Mouse (Mus musculus) urinary bladder, adult 2 months (tissue): ENCODE results near the gene Catsperg1. TPM values are rescaled to one million over a fixed set of nuclear protein-coding genes. Genes with fewer than 3 reads are reported as not detected.
"Not testable (repeated sequence)": the region's sequence is repeated elsewhere in the genome, so short reads cannot be mapped to it uniquely, and the experiment has no call there.

Experiments used
- DNase-seq: peaks from one replicate; pipeline ENCODE4 v3.0.0; 2022; ENCODE audit warnings: low spot score
- polyA plus RNA-seq: library from polyadenylated mRNA; depleted of rRNA; stranded (reverse); fragments of >200 nt; gene quantifications from 2 replicates; pipeline ENCODE4 v1.2.3, GENCODE M21; 2012

Gene Catsperg1
- polyA plus RNA-seq, 1 experiment: 6.7 TPM

DNA sequence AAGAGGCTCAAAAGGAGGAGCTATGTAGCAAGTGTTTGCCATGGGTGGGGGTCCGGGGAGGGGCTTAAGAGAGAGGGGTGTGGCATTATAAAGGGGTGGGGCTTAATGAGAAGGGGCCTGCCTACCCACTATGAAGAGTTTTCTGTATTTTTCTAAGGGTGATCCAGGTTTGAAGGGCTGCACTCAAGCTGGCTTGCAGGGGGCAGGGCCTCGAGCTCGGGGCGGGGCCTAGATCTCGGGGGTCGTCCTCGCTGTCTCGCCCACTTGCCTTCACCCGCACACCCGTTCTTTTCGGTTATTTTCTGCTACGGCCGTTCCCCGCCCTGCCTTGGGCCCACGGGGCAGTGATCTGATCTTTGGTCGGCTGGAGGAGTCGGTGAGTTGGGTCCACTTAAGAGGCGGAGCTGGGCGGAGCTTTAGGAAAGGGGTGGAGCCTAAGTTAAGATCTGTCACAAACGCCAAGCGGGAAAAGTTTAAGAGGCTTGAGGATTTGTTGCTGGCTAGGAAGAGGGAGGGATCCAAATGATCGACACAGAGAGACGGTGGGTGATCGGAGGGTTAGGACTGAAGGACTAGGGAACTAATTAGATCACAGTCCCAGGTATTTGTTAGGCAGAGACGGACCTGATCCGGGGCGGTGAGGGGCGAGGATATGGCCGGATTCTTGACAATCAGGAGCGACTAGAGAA is 43.6 kb downstream of the Catsperg1 start, which contains the start of the genes Ggn and Spred3:
TSS of gene Ggn (plus strand) at position 145 of the 689 bp plus-strand sequence.
TSS of gene Spred3 (minus strand) at position 346 of the 689 bp plus-strand sequence.
- peak; percentile 56 for DNase-seq

DNA sequence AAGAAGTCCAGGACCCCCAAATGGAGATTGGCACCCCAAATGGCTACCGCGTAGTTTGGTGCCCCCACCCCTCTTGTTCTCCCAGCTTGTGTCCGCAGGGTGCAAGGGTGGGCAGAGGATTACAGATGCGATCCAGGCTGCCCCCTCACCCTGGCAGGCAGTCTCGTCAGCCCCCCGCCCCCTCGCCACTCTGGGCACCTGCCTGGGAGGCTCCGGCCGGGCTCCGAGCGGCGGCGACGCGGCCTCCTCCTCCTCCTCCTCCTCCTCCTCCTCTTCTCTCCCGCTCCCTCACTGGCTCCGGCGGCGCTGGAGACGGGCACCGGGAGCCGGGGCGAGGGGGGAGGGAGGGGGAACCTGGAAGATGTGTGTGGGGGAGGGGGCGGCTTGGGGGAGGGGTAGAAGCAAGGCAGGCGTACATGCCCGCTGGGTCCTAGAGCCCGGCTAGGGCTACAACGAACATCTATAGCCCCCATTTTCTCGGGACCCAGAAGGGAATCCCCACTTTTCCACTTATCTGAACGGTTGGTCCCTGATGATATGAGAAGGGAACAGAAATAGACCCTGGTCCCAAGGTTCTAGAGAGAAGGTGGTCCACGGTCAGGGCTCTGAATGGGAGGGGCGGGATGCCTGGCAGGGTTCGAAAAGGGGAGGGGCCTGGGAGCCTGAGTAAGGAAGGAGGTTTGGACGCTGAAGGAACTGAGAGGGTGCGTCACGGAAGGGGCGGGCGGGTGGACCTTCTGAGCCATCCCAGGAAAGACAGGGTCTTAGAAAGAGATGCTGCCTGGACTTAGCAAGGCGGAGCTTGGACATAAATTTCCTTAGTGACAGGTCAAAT is 44.4 kb downstream of the Catsperg1 start:
- peak; percentile 42 for DNase-seq

DNA sequence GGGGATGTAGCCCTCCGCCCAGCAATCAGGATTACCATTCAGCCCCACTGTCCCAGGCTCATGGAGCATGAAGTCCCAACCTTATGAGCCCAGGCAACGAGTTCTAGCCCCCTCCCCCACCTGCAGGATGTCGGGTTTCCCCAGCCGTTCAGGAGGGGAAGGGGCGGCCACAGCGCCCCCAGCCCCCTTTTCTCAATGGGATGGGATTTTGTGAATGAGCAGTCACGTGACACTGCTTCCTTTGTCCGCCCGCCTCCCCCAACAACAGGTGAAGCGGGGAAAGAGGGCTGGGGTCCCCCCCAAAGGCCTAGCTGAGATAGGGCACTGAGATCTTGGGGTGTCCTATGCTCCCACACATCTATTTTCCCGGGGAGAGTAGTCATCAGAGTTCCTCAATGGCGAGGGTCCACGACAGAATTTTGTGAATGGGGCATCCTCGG is 45.0 kb downstream of the Catsperg1 start:
- no peak for DNase-seq

DNA sequence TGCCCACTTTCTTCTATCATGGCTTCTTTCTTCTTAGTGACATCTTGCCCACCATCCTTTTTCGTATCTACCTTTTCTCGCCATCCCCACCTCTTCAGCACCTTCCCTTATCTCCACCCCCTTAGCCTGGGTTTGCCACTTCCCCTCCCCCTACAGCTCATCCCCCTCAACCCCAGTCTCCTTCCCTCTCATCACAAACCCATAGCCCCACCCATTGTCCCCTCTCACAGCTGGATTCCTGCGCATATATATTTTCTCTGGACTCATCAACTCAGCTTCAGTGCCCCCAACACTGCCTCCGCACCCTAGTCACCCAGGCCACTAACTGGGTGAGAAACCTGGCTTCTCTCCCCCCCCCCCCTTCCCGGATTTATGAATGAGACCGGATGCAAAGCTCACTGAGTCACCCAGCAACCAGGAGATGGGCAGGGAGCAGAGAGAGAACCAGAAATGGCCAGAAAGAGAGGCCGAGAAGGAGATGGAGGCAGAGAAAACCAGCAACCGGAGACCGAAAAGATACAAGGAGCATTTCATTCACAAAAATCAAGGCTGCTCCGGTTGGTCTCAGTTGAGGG is 45.6 kb downstream of the Catsperg1 start:
- DNase-seq: no peak

DNA sequence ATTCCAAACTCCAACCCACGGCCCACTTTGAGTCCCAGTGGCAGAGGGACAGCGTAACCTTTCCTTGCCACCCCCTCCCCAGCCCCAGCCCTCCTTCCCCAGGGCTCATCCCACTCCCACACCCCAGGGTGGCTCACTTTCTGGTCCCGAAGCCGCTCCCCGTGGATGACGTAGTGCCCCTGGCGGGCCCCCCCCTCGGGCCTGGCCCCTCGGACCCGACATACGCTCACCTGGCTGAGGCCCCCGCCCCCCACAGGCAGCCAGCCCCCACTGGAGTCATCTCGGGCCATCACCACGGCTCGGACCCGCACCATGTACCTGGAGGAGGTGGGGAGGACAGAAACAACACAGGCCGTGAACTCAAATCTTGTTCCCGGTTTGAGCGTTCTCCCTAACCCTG is 46.2 kb downstream of the Catsperg1 start:
- no peak for DNase-seq

DNA sequence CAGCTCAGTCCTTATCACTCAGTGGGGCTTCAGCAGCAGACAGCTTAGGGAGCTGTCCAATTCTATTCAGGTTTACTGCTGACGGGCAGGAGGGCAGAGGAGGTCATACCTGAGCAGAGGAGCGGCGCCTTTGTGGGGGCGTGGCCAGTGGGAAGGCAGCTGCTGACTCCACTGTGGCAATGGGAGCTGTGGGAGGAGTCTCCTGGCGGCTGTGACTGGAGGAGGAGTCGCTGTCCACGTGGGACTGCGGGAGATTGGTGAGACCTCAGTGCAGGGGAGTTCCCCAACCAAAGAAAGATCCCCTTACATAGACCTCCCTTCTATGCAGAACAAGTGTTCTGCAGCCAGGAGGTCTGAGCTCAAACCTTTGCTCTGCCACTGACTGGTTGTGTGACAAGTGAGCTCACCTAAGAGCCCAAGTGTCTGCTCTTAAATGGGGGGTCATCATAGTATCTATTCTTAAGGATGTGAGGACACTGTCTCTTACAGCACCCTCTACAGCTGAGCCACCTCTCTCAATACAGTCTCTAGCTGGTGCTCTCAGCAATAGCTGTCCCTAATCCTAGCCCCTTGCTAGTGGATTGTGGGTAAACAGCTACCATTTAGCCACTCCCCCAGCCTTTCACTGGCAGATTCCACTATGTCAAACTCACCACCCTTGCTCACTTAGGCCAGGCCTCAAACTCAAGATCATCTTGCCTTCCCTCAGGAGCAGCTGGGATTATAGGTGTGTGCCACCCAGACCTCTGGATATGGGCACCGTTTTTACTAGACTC is 50.9 kb downstream of the Catsperg1 start:
- peak; percentile 29 for DNase-seq

DNA sequence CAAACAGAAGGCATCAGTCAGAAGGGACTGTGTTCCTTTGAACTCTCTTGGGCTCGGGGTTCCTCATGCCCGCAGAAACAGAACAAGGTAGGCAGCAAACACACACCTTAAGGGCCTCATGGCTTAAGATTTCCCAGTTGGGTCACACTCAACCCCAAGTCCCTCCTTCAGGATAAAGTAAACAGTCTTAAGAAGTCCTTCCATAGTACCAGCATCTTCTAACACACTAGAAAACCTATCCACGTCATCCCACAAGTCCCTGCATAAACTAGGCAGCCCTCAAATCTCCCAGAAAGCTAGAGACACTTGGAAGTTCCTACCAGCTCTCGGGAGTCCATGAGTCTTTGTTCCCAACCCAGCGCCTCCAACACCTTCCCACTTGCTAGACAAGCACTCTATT is 51.5 kb downstream of the Catsperg1 start:
- no peak for DNase-seq

DNA sequence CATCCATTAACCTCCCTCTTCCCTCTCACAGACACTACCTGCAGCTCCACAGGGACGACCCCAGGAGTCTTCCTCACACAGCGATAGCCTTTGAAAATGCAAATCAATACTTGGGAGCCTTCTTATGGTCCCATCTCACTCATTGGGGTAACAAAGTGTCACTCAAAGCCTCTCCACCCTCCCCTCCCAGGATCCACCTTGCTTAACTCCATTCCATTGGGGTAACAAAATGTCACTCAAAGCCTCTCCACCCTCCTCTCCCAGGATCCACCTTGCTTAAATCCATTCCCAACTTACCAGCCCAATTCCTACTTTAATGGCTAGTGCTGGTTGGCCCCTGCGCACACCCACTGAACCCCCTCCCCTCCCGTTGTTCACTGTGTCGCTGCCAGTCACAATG is 55.6 kb downstream of the Catsperg1 start:
- no peak for DNase-seq

DNA sequence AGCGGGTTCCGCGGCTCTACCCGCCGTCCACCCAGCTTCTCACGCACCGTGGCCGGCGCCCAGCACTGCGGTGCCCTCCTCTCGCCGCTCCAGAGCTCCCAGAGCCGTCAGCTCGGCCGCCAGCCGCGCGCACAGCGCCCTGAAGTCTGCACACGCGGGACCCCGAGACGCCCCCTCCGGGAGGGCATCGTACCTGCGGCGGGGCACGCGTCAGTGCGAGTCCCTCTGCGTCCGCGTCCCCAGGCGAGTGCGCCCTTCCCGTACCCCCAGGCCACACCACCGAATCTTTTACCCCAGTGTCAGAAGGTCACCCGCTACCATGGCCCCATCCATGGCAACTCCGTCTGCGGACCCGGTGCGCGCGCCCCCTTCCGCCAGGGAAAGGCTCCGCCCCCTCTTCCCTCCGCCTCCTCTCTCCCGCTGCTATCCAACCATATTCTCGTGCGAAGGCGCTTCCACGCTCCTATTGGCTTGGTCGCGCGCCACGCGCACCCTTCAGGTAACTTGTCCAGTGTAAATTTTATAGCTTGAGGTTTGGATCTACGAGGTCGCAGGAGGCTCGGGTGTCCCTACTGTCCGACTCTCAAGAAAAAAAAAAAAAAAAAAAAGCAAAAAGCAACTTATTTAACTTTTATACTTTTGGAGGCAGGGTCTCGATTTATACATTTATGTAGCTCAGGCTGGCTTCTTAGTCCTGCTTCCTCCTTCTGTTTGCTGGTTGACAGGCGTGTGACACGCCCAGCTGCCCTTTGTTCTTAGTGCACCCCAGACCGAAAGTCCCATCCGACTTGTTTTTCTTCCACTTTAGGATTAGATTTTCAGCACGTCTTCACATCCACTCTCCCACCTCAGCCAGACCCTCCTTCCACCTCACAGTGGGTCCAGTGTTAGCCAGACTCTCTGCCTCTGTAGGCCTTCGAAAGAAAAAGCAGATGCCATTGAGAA is 57.7 kb downstream of the Catsperg1 start, which contains the start of gene Fam98c:
TSS of gene Fam98c (minus strand) at position 397 of the 945 bp plus-strand sequence.
- peak; percentile 71 for DNase-seq

DNA sequence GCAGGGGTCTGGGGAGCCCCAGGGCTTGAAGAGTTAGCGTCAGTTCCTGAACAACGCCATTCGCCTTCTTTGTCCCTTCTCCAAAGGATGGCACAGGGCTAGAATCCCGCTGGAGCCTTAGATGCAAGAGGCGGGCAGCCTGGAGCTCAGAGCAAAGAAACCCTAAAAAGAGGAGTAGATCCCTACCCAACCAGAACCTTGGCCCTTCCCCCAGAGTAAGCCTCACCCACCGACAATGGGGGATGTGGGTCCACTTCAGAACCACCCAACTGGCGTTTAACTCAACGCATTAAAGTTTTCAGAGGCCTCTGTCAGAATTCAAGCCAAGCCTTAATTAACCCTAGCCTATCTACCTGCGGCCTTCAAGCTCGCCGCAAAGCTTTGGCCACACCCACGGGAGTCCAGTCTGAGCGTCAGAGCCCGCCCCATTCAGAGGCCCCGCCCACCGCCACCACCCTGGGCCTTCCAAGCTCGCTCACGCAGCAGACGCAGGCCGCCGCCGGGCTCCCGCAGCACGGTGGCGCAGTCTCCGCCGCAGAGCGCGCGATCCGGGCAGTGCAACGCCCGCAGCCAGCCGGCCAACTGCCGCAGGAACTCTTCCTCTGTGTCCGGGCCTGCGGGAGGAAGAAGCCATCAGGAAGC is 58.5 kb downstream of the Catsperg1 start:
- DNase-seq: peak; percentile 81

DNA sequence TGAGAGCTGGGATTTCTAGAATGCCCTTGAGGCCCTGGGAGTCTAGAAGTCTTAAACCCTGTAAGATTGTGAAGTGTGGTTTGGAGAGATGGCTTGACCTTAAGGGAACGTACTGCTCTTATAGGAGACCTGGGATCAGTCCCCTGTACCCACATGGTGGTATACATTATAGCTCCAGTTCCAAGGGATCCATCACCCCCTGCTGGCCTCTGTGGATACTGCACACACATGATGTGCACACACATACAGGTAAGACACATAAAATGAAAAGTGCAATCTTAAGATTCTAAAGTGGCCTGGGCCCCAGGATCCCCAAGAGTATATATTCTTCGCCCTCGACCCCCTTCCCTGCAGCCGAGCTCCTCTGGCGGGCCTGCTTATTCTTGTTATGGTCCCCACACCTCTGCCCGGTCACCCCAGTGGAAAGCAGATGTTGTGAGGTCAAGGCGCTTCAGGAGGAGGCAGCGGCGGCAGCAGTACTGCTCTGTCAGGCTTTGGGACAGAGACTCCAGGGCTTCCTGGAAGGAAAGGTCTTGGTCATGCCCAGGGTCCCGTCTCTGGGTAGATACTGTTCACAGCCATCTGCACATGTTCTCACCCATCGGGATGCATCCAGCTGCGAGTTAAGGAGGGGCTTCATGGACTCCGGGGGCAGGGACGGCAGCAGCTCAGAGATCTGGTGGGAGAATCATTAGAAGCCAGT is 59.7 kb downstream of the Catsperg1 start:
- DNase-seq: no peak

DNA sequence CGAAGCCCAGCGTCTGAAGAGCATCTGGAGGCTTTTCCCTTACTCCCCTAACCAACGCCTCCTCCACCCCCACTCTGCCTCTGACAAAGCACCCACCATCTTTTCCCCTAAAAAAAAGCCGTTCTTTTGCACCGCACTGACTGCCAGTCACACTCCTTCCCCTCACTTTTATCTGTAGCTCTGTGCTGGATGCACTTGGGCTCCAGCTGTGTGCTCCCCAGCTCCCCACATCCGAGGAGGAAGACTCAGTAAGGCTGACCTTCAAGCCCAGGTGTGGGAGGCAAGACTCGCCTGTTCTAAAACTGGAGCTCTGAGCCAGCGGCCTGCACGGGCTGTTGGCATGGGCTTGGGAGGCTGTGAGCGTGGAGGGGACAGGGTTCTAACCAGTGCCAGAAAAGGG is 62.3 kb downstream of the Catsperg1 start:
- DNase-seq: no peak

DNA sequence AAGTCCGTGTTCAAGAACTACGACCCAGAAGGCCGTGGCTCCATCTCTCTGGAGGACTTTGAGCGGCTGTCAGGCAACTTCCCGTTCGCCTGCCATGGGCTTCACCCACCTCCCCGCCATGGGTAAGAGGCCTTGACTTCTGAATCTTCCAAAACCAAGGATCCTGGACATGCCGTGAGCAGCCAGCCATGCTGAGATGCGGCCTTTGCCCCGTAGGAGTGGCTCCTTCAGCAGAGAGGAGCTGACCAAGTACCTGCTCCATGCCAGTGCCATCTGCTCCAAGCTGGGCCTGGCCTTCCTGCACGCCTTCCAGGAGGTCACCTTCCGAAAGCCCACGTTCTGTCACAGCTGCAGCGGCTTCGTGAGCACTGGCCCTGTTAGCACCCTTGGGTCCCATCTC is 65.1 kb downstream of the Catsperg1 start:
- DNase-seq: no peak

DNA sequence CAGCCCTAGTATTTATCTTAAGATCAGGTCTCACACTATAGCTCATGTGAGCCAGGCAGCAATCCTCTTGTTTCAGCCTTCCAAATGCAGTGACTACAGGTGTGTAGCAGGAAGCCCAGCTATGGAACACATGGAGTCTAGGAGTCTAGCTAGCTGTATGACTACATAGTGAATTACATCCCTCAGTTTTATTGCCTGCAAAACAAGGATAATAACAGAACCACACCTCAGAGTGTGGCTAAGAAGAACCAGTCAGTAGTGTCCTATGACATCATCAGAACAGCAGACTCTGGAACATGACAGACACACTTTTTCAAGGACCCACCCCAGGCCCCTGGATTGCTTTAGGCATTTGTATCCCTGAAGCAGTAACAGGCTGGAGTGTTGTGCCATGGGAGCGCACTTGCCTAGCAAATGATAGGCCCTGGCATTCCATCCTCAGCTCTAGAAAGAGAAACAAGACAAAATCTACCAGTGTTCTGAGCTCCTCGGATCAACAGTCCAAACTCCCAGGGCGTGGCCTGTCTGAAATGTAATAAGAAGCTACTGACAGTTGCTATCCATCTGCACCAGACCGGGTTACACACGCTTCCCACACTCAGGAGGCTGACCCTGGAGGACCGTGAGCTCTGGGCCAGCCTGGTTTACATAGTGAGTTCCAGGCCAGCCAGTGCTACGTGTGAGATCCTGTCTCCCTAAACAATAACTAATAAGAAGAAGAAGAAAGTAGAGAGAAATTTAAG is 67.0 kb downstream of the Catsperg1 start:
- DNase-seq: no peak

DNA sequence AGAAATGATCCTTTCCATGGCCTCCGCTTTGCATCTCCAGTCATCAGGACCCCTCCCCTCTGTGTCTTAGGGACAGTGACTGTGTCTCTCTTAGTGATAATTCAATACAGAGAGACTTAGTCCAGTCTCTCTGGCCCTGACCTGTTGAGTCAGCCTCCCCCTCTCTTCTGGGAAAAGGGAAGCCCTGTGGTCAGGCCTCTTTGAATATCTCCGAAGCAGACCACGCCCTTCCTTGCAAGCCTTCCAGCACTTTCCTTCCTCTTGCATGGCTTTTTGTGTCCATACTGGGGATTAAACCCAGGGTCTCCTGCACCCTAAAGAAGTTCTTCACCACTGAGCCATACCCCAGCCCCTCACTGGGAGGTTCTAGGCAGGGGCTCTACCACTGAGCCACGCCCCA is 69.8 kb downstream of the Catsperg1 start:
- DNase-seq: no peak

DNA sequence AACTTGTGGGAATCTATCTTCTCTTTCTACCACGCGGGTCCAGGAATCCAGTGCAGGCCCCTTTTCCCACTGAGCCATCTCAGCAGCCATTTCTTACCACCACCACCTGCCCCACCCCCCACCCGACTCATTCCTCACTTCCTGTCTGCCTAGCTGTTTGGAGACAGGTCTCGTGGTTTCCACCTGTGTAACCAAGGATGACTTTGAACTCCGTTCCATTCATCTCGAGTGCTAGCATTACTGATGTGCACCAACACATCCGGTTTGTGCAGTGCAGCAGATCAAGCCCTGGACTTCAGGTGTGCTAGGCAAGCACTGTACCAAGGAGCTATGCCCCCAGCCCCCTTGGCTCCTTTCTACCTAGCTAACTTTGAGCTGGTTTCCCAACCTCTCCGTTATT is 72.4 kb downstream of the Catsperg1 start:
- DNase-seq: no peak

DNA sequence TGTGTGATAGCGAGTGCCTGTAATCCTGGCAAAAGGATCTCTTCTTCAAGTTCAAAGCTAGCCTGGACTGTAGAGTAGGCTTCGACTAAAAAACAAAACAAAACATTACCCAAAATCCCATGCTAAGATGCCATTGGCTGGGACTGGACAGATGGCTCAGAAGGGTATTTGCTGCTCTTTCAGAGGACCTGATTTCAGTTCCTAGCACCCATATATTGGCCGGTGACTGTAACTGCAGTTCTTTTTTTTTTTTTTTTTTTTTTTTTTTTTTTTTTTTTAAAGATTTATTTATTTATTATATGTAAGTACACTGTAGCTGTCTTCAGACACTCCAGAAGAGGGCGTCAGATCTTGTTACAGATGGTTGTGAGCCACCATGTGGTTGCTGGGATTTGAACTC is 74.6 kb downstream of the Catsperg1 start:
- not testable (repeated sequence) for DNase-seq

DNA sequence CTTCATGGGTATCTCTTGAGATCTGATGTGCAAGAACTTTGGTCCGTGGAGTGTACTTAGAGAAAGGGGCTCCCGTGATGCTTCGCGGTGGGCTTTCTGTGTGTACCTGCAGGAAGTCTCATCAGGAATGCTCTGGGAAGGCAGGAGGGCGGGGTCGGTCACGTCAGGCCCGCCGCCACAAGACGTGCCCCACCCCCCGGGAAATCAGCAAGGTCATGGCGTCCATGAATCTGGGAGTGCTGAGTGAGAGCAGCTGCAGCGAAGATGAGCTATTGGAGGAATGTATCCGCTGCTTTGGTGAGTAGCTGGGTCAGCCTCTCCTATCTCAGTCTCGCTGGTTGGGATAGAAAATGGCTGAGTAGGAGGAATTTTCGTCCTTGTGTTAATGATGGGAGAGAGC is 76.4 kb downstream of the Catsperg1 start:
- no peak for DNase-seq
